Mouse (Mus musculus) urinary bladder, adult 2 months (tissue): ENCODE results near the gene Krtap26-1. TPM values are rescaled to one million over a fixed set of nuclear protein-coding genes. Genes with fewer than 3 reads are reported as not detected.

ENCODE experiments used
- DNase-seq: peaks from one replicate; pipeline ENCODE4 v3.0.0; 2022; ENCODE audit warnings: low spot score
- polyA plus RNA-seq: library from polyadenylated mRNA; depleted of rRNA; stranded (reverse); fragments of >200 nt; gene quantifications from 2 replicates; pipeline ENCODE4 v1.2.3, GENCODE M21; 2012; rRNA removed

Gene Krtap26-1
- not detected in 2 replicates for polyA plus RNA-seq

GRCm38 (mm10) chr16:88647358-88647846 lies at the start of gene Krtap26-1:
TSS of gene Krtap26-1 (minus strand) at chr16:88647796.
- no peak for DNase-seq

GRCm38 (mm10) chr16:88696256-88696655 lies 48.7 kb upstream of the Krtap26-1 start:
- DNase-seq: no peak

- no peak for DNase-seq
Observed at GRCm38 (mm10) chr16:88681282-88681681, 33.7 kb upstream of the Krtap26-1 start.

DNA sequence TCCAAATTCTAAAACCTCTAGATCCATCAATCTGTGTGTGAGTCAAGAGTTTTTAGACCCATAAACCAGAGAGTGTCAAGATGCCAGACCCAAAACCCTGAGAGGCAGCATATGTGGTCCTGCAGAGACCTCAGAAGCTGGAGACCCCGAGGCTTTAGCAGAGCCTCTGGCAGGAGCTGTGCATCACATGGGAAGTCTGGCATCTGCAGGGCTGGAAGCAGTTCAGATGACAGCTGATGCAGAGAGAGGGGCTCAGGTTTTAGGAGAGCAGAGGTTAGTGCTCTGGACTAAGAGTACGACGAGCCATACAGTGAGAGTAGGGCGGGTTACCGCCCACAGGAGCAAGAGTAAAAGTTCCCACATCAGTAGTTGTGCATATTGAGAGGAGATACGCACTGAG lies 31.5 kb upstream of the Krtap26-1 start:
- DNase-seq: no peak

DNA sequence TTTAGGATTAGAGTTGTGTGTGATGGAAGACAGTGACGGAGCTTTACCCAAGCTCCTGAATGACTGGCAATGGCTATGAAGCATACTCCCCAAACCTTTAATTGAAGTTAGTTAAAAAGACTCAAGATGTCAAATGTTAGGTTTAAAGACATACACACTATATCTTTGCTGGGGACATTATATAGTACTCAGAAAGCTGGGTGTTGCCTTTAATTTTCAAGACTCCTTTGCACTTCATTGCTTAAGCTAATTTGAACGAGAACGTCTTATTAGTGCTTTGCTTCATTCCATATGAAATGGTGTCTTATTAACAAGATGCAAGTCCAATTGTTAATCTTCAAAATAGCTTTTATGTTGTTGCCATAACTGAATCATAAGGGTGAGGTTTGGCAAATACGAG lies 24.0 kb upstream of the Krtap26-1 start, which contains the start of gene Krtap27-1:
Gene Krtap27-1 (minus strand): TSS at position 101 of the 400 bp plus-strand sequence.
- no peak for DNase-seq

DNA sequence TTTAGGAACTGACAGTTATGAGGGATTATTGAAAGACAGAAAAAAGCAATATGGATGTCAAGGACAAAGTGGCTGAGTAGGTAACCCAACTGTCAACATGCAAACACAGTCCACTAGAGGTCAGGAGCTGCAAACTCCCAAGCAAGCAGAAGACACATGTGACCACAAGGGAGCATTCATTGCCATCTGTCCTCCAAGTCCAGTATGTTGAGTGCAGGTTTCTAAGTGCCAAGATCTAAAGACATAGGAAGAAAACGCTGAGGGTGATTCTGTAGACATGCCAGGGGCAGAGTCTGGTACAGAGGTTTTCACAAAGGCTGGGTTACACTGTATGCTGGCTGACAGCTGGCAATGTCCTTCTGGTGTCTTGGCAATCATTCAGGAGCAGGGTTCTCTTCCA lies 9.8 kb upstream of the Krtap26-1 start:
- DNase-seq: no peak

- no peak for DNase-seq
Observed at GRCm38 (mm10) chr16:88651952-88652351, 4.4 kb upstream of the Krtap26-1 start.

- DNase-seq: no peak
Observed at GRCm38 (mm10) chr16:88651082-88651481, 3.5 kb upstream of the Krtap26-1 start.

- DNase-seq: no peak
Observed at GRCm38 (mm10) chr16:88646366-88647111, 1.1 kb downstream of the Krtap26-1 start.

GRCm38 (mm10) chr16:88640053-88640452 lies 7.5 kb downstream of the Krtap26-1 start:
- DNase-seq: no peak

DNA sequence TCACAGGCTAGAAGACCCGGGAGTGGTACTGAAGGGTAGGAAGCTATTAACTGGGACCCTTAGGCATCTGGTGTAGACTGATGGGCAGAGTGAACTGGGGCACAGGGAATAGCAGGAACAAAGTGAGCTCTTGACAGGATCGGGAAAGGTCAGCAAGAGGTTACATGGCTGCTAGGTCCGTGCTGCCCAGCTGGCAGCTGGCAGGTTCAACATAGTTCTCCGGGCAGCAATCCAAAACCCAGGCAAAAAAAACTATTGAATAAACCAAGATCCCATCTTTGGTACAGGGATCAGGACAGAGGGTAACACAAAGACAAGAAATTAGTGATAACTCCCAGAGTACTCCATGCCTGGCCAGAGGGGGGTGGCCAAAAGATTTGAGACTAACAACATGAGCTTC lies 12.5 kb downstream of the Krtap26-1 start:
- DNase-seq: no peak

DNA sequence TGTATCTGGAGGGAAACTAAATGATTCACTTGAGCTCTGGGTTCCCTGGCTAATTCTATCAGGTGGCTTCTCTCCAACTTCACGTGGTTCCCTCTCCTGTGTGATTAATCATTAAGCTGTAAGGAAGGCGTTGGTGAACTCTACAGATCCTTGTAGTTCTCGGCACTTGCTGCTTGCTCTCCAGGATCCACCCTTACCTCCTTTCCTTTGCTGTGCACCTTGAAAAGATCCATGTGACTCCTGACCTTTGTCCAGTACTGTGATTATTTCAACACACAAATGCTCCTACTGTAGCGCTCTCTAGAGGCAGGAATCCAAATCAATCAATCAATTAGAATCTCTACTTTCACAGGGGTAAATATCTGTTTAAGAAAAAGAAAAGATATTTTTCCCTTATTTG lies 16.1 kb downstream of the Krtap26-1 start:
- no peak for DNase-seq

- DNase-seq: no peak
Observed at GRCm38 (mm10) chr16:88627566-88627965, 20.0 kb downstream of the Krtap26-1 start, which contains the start of gene 2310079G19Rik. TSS of gene 2310079G19Rik (minus strand) at chr16:88627666.

GRCm38 (mm10) chr16:88612712-88613111 lies 34.9 kb downstream of the Krtap26-1 start:
- no peak for DNase-seq

- no peak for DNase-seq
Observed at GRCm38 (mm10) chr16:88611922-88612321, 35.7 kb downstream of the Krtap26-1 start, which contains the start of gene Krtap24-1. TSS of gene Krtap24-1 (minus strand) at chr16:88612279.

DNA sequence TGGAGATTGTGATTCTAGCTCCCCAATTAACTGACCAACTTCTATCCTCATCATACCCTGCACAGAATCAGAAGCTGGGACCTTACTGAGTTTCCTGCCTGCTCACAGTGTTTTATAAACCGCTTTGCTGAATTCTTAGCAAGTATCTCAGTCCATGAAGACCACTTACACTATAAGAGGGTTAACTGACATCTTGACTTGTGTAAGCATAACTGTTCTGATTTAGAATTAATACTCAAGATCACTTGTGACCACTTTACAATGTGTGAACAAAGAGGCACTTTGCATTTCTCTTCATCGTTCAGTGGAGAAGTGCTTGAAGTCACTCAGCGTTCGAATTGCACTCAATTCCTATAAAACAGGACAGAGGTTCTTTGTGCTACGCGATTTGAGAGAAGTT lies 43.0 kb downstream of the Krtap26-1 start:
- DNase-seq: no peak

GRCm38 (mm10) chr16:88602464-88602863 lies 45.1 kb downstream of the Krtap26-1 start:
- no peak for DNase-seq

DNA sequence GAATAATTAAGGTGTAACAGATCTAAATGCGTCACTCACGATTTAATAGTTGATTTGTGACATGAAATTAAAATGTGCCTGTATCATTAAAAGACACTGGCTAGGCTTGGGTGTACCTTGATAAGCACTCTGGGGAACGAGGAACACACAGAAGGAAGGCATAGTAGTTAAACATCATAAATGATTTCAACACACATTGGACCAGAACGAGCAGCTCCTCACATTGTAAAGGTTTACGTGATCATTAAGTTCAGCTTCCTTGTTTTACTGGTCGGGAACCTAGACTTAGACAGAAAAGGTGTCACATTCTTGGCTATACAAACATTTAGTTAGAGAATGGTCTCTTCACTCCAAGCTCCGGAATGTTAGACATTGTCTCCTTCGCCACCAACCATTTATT lies 47.3 kb downstream of the Krtap26-1 start:
- DNase-seq: no peak

- no peak for DNase-seq
Observed at GRCm38 (mm10) chr16:88599504-88600237, 47.9 kb downstream of the Krtap26-1 start.
